In the genomic region with DNA sequence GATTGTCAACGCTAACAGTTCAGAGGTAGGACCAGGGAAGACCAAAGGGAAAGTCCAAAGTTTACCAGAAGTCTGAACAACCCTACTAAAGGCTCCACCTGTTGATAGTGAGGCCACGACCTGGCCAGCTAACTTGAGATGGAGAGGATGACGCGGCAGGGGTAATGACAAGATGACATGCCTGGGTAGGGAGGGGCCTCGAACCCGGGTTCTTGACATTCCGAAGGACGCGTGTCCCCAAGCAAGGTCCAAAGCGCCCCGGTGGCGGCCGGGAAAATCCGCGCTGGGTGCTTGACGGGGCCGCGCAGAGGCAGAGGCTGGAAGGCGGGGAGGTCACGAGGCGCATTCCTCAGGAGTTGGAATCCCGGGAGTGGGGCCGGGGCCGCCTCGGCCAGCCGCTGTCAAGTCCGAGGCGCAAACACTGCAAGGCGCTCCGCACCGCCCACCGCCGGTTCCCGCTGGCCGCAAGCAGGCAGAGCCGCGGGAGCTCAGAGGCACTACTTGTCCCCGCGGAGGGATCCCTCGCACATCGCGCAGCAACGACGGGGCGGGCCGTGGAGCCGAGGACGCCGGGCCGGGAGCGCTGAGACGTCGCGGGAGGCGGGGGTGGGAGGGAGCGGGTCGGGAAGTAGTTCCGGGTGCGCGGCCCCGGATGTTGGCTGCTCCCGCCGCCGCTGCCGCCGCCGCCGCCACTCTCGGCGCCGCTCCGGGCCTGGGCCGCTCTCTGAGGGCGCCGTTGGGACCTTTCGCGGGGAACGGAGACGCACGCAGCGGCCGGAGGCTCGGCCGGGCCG, we compare ENCODE assay signal across 8 mouse cellular contexts. TPM values are rescaled to one million over a fixed set of nuclear protein-coding genes. Genes with fewer than 3 reads are reported as not detected.
DNase-seq lines count a peak whose midpoint lies in the region; ATAC-seq and TF ChIP-seq lines count a peak whose summit lies in the region.

A gene (minus strand): TSS at position 499 of the 794 bp plus-strand sequence.

- no peak for TF ChIP-seq CTCF in kidney, adult 2 months (conservative IDR thresholded peaks at IDR 0.05; ENCODE audit: insufficient read depth, insufficient read length, low read depth, low read length)
- no peak for TF ChIP-seq CTCF in spleen, adult 2 months (IDR thresholded peaks at IDR 0.05; ENCODE audit: extremely low read depth, insufficient read depth, insufficient read length, insufficient replicate concordance)

- H3K4me3 ChIP-seq in embryonic facial prominence, embryonic 13.5 days = peak within 1 kb of the TSS; percentile 89
- H3K4me3 ChIP-seq in kidney, adult 2 months (ENCODE audit: insufficient read depth, low read depth, low read length) = peak within 1 kb of the TSS; percentile 87
- H3K4me3 ChIP-seq in limb, embryonic 12.5 days (replicated peaks) = peak within 1 kb of the TSS; percentile 91
- peak within 1 kb of the TSS; percentile 100 for H3K4me3 ChIP-seq in midbrain, embryonic 15.5 days
- peak within 1 kb of the TSS; percentile 97 for H3K4me3 ChIP-seq in spleen, adult 2 months (ENCODE audit: extremely low read depth, insufficient read depth, insufficient read length)

- peak within 1 kb of the TSS; percentile 96 for H3K9ac ChIP-seq in embryonic facial prominence, embryonic 13.5 days
- peak within 1 kb of the TSS; percentile 97 for H3K9ac ChIP-seq in limb, embryonic 12.5 days (replicated peaks)
- H3K9ac ChIP-seq in midbrain, embryonic 15.5 days = peak within 1 kb of the TSS; percentile 97

- TF ChIP-seq POLR2A in kidney, adult 2 months (IDR thresholded peaks at IDR 0.05; ENCODE audit: low read depth, low read length) = no peak
- no peak for TF ChIP-seq POLR2A in spleen, adult 2 months (IDR thresholded peaks at IDR 0.05; ENCODE audit: low read depth, low read length)

- WGBS in embryonic facial prominence, embryonic 13.5 days = under 1% methylated on average over 53 of the region's 85 CpGs
- under 1% methylated on average over 78 of the region's 85 CpGs for WGBS in kidney, adult 2 months
- under 1% methylated on average over 66 of the region's 85 CpGs for WGBS in limb, embryonic 12.5 days
- under 1% methylated on average over 66 of the region's 85 CpGs for WGBS in midbrain, embryonic 15.5 days
- WGBS in spleen, adult 2 months = under 1% methylated on average over 70 of the region's 85 CpGs

- ATAC-seq in embryonic facial prominence, embryonic 13.5 days (ENCODE audit: insufficient number of reproducible peaks, insufficient read depth, low FRiP score, low TSS enrichment, low read depth) = peak; percentile 93
- peak; percentile 90 for ATAC-seq in limb, embryonic 12.5 days (ENCODE audit: insufficient number of reproducible peaks, insufficient read depth, low FRiP score, low TSS enrichment, low read depth)
- peak; percentile 95 for ATAC-seq in midbrain, embryonic 15.5 days (replicated peaks)

- no peaks in the 10 kb centered on the region for H3K27me3 ChIP-seq in embryonic facial prominence, embryonic 13.5 days
- no peaks in the 10 kb centered on the region for H3K27me3 ChIP-seq in kidney, adult 2 months (replicated peaks; ENCODE audit: control insufficient read depth, insufficient read depth, low read length)
- no peaks in the 10 kb centered on the region for H3K27me3 ChIP-seq in limb, embryonic 12.5 days
- no peaks in the 10 kb centered on the region for H3K27me3 ChIP-seq in midbrain, embryonic 15.5 days (replicated peaks)
- H3K27me3 ChIP-seq in spleen, adult 2 months (ENCODE audit: control insufficient read depth, insufficient read depth, low read length) = no peaks in the 10 kb centered on the region

- DNase-seq in 3134 (ENCODE audit: extremely low read depth, insufficient read length, low spot score) = peak; percentile 93
- peak; percentile 97 for DNase-seq in adrenal gland, postnatal 36 days
- peak; percentile 95 for DNase-seq in heart, adult 18-20 months
- peak; percentile 97 for DNase-seq in kidney, adult 2 months
- DNase-seq in spleen, adult 2 months (ENCODE audit: low read depth in 1 of 2, low spot score in 2 of 2) = peak; percentile 84 to 87

- peak within 1 kb of the TSS; percentile 76 for H3K4me2 ChIP-seq in embryonic facial prominence, embryonic 13.5 days
- H3K4me2 ChIP-seq in limb, embryonic 12.5 days = peak within 1 kb of the TSS; percentile 77
- H3K4me2 ChIP-seq in midbrain, embryonic 15.5 days = peak within 1 kb of the TSS; percentile 68

- peaks cover 20% of the 10 kb centered on the region for H3K4me1 ChIP-seq in embryonic facial prominence, embryonic 13.5 days
- peaks cover 10% of the 10 kb centered on the region; the same call in 1 of the 2 replicates for H3K4me1 ChIP-seq in kidney, adult 2 months (ENCODE audit: control insufficient read depth, insufficient read depth, low read length)
- peaks cover 13% of the 10 kb centered on the region for H3K4me1 ChIP-seq in limb, embryonic 12.5 days (replicated peaks)
- peaks cover 27% of the 10 kb centered on the region for H3K4me1 ChIP-seq in midbrain, embryonic 15.5 days
- H3K4me1 ChIP-seq in spleen, adult 2 months (ENCODE audit: control insufficient read depth, insufficient read depth, insufficient read length) = peaks cover 3% of the 10 kb centered on the region; the same call in 1 of the 2 replicates

- peak within 1 kb of the TSS; percentile 97 for H3K27ac ChIP-seq in embryonic facial prominence, embryonic 13.5 days
- H3K27ac ChIP-seq in kidney, adult 2 months (ENCODE audit: insufficient read depth, low read depth, low read length) = peak within 1 kb of the TSS; percentile 97
- peak within 1 kb of the TSS; percentile 99 for H3K27ac ChIP-seq in limb, embryonic 12.5 days
- H3K27ac ChIP-seq in midbrain, embryonic 15.5 days = peak within 1 kb of the TSS; percentile 98
- peak within 1 kb of the TSS; percentile 93 for H3K27ac ChIP-seq in spleen, adult 2 months (ENCODE audit: insufficient read depth, low read length)

- no peaks in the 10 kb centered on the region for H3K36me3 ChIP-seq in embryonic facial prominence, embryonic 13.5 days
- H3K36me3 ChIP-seq in kidney, adult 2 months (ENCODE audit: control insufficient read depth, insufficient read depth, low read length) = no peaks in the 10 kb centered on the region
- H3K36me3 ChIP-seq in limb, embryonic 12.5 days = no peaks in the 10 kb centered on the region
- no peaks in the 10 kb centered on the region for H3K36me3 ChIP-seq in midbrain, embryonic 15.5 days (replicated peaks)
- no peaks in the 10 kb centered on the region for H3K36me3 ChIP-seq in spleen, adult 2 months (ENCODE audit: control insufficient read depth, insufficient read depth, low read length)

- H3K9me3 ChIP-seq in embryonic facial prominence, embryonic 13.5 days = no peaks in the 10 kb centered on the region
- no peaks in the 10 kb centered on the region for H3K9me3 ChIP-seq in limb, embryonic 12.5 days
- H3K9me3 ChIP-seq in midbrain, embryonic 15.5 days = no peaks in the 10 kb centered on the region

RNA-seq across cellular contexts. Expression of the gene that starts here (rescaled TPM):
- total RNA-seq in adrenal gland, postnatal 36 days (2021) = 10 to 100 TPM in 1 of 2 experiments, 1 to 10 TPM in 1; 8.2 to 11.6 TPM
- 5.1 and 5.7 TPM in 2 replicates for polyA plus RNA-seq in embryonic facial prominence, embryonic 13.5 days (2015; fragmentation: Nextera tagmentation; extraction: Ambion mirVana)
- total RNA-seq in heart, adult 18-20 months (2021) = 1 to 10 TPM; 6.5 to 7.8 TPM
- 7.6 and 12.0 TPM in 2 replicates for polyA plus RNA-seq in kidney, adult 2 months (2012; rRNA removed)
- polyA plus RNA-seq in limb, embryonic 12.5 days (2016; fragmentation: Nextera tagmentation; extraction: Ambion mirVana) = 5.1 and 5.4 TPM in 2 replicates
- polyA plus RNA-seq in midbrain, embryonic 15.5 days (2015; fragmentation: Nextera tagmentation; extraction: Ambion mirVana) = 9.9 and 13.3 TPM in 2 replicates
- polyA plus RNA-seq in spleen, adult 2 months (2012; rRNA removed) = 5.5 and 6.8 TPM in 2 replicates

Comparison
In these comparisons a context has a peak if more than half of its experiments do, and no peak if none do; other contexts are left out.
1. Peak in every context shown above with its lines: DNase-seq, ATAC-seq, H3K4me3 ChIP-seq and H3K27ac ChIP-seq.